Mouse (Mus musculus): Measurements from ENCODE around the gene Nkd2.
A peak's percentile ranks its signal among the peaks of the same experiment; 100 is the strongest.

Nkd2 gene

DNA sequence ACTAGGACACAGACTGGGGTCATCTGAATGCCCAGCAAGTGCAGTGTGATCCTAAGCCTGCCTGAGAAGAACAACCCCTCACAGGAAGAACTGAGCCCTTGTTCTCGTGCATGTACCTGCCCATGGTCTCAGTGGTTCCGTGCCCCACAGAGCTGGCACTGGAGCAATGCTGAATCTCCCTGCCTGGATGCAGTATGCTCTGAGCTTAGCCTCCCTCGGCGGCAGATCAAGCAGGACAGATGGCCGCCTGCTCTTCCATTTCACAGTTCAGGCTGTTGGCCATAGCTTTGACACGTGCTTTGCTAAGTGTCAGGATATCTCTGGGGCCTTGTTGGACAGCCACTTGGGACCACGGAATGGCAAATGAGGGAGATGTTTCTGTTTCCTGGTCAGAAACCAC lies 33.2 kb downstream of the Nkd2 start:
- DNase-seq: no peak

DNA sequence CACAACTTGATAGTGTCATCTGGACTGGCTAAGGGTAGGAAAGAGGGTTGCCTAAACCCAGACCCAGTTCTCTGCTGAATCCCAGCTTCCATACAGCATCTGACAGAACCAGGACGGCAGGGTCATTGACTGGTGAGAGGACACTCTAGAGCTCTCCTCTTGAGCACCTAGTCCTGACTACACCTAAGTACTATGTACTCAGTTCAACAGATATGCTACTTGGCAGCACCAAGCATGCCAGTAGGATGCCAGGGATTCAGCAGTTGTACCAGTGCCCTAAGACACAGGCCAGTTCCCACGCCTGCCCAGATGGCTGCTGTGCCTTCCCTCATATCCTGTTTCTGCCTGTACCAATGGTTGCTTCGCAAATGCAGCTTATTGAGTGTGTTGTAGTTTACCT lies 34.5 kb downstream of the Nkd2 start:
- DNase-seq: no peak

DNA sequence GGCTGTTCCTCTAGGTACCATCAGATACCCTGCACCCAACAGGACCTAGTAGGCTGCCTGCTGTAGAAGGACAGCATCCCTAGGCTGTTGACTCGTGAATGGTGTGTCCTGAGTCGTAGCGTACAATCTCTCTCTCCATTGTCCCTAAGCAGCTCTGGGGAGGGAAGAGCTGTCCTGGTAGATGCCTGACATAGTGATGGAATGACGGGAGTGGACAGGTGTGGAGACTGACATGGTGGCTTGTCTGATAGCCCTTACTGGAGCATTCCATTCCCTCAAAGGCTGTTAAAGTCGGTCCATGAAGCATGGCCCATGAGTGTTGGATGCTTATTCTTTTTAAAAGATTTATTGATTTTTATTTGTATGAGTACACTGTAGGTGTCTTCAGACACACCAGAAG lies 42.5 kb downstream of the Nkd2 start:
- DNase-seq: no peak

DNA sequence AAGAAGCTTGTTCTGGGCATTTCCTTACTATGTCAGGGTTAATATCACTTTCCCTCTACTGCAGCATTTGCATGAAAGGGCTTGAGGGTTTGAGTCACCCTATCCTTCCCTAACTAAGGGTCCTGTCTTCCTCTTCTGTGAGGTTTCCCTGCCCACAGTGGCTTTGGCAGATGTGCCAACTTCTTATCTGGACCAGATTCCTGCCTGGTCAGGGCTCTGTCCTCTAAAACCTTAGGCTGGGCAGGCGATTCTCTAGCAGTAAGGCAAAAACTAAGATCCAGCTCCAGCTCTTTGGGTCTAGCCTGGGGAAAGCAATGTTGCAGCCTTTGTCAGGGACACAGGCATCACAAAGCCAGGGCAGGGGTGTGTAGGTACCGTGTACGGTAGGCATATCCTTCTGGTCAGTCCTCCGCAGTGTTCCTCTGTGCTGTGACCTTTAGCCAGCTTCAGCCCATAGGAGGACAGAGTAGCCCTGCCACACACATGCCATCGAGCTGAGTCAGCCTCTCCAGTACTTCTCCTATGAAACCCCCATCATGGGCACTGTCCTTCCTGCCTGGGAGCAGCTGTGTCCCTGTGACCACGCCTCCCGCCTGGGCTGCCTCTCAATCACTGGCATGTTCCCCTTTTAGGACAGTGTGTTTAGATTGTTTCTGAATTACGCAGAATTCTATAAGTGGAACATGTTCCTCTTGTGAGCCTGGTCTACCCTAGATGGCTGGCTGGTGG lies 43.8 kb downstream of the Nkd2 start:
- peak; percentile 82 for DNase-seq

DNA sequence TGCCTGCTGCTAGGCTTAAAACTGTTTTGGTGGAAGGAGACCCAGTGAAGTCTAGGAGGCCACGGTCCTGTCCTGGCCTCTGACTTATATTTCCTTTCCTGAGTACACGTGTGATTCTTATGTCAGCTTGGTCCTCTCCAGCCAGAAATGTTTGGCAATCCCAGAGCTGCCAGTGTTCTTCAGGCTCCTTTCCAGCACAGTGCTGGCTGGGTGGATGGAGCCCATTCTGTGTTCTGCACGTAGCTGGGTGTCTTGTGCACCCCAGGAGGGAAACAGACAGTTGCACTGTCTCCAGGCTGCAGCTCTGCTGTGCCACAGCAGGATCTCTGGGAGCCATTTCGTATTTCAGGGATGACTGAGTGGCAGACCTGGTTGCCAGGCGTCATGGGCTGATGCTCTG lies 48.3 kb downstream of the Nkd2 start:
- peak; percentile 14 for DNase-seq

DNA sequence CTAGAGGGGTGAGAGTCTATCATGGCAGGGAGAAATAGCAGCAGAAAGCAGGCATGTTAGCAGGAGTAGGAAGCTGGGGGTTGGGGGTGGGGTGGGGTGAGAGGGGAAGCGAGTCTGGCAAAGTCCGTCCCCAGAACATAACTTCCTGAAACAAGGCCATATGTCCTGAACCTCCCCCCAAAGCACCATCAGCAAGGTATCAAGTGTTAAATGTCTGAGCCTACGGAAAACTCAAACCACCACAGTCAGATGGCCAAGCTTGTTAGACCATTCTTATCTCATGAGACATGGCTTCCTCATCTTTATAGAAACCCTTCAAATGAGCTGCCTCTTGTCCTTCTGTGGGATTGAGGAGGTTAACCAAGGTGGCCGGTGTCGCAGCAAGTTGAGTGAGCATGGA lies 54.3 kb downstream of the Nkd2 start:
- DNase-seq: no peak

DNA sequence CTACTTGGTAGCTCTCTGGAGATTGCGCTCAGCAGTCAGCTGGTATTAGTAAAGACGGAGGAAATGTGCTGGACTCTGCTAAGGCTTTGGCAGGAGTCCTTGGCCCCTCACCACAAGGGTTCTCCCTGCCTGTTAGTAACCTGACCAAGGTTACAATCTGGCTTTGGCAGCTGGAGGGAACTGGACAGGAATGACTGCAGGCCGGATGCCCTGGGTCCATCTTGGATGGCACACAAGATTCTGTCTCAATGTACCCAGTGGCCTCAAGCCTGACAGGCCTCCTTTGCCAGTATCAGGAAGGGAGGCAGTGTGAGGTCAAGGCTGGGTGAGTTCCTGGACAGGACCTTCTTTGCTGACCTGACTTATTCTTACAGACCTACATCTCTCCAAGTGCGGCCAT lies 55.3 kb downstream of the Nkd2 start:
- no peak for DNase-seq

DNA sequence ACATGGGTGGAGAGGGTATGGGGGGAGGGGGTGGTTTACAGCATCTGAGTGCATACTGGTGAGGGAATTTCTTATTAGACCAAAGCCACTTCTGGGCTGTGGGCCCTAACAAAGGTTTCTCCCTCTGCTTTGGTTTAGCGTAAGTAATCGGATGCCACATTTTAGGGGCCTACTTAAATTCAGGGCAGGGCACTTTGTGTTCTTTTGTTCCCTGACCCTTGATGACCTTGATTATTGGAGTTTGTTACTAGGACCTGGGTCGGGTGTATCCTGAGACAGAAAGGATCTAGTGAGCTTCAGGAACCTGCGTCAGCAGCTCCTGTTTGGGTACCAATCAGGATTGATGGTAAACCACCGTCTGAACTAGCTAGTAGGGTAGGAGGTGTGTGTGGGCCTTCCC lies 64.9 kb downstream of the Nkd2 start:
- no peak for DNase-seq

DNA sequence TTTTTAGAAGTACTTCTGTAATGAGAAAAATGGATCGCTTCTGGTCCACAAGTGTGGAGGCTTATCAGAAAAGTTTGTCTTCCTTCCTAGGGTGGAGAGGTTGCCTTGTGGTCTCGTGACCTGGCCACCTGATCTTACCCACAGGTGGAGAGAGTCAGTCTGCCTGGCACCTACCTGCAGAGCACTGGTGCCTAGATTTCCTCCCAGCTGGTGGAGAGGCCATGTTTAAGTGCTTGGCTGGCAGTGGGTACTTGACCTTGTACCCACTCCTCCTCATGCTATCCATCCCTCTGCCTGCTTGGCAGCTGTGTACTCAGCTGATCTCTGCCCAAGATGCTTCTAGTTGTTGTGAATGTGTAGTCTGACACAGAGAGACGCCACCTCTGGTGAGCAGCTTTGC lies 69.9 kb downstream of the Nkd2 start:
- DNase-seq: no peak

DNA sequence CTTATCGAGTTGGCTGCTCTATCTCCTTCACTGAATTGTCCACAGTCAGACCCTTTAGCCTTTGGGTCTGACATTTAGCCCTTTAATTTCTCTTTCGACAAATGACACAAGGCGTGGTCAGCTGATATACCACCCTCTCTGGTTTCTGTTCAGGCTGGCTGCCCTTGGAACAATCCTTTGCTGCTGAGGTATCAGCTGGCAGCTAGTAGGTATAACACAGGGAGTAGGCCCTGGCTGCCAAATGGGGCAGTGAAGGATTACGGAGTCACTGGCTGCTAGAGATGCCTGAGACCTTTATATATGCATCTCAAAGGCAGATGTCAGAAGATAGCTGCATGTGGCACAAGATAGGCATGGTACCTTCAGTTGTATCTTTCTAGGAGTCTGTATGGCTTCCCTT lies 71.6 kb downstream of the Nkd2 start:
- no peak for DNase-seq

DNA sequence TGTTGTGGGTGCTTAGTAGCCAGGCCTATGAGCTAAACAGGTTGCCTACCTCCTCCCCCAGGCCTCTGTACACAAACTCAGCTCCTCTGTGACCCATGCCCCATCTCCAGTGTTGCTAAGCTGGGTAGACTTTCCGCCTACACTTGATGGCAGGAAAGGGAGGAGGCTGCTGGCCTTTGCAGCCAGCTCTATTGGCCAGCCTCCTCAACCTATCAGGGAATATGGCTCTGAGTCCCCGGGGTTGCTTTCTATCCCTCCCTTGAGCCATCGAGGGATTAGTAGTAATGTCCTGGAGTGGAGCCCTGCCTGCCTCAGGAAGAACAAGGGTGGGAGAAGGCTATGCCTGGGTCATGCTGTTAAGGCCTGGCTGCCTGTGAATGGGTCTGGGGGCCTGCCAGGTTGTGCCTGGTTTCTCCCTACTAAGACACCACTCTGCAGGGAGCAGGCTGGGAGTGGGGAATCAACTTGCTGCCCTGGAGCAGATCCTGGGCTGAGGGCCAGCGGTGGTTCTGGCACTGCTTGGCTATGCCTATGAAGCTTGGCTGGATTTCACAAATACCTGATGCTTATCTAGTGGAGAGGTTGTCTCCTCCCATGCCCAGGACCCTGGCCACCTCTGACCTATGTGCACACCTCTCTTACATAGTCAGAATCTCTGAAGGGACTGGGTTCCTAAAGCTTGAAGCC lies 73.8 kb downstream of the Nkd2 start:
- peak; percentile 12 for DNase-seq

DNA sequence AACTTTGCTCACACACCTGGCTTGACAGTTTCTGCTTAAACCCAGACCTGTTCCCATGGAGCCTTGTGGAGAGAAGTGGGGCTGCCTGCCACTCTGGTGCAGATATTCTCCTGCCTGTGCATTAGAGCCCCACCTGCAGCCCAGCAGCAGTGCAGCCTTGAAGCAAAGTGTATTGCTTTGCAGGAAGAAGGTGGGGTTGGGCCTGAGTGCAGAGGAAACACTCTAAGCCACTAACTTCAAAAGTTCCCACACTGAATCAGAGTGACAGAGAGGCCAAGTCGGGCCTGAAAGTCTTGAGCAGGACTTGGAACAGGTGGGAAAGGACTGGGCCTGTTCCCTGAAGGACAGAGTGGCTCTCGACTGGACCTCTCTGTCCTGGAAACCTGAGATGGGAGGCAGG lies 74.8 kb downstream of the Nkd2 start:
- no peak for DNase-seq

DNA sequence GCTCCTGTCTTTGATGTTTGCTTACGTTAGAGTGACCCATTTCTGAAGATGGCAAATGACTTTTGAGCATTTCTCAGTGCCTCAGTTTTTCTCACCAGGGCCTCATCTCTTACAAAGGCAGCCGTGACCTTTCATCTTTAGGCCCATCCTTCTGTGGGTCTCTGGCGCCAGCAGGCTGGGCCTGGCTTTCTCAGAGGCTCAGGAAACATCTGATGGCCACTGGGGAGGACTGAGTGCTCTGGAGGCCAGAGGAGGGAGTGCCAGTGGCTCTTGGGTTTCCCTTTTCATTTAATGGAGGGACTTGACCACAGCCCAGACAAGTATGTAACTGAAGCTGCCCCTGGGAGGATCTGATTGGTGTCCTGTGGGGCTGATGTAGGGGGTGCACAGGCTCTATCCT lies 76.3 kb downstream of the Nkd2 start:
- DNase-seq: no peak

DNA sequence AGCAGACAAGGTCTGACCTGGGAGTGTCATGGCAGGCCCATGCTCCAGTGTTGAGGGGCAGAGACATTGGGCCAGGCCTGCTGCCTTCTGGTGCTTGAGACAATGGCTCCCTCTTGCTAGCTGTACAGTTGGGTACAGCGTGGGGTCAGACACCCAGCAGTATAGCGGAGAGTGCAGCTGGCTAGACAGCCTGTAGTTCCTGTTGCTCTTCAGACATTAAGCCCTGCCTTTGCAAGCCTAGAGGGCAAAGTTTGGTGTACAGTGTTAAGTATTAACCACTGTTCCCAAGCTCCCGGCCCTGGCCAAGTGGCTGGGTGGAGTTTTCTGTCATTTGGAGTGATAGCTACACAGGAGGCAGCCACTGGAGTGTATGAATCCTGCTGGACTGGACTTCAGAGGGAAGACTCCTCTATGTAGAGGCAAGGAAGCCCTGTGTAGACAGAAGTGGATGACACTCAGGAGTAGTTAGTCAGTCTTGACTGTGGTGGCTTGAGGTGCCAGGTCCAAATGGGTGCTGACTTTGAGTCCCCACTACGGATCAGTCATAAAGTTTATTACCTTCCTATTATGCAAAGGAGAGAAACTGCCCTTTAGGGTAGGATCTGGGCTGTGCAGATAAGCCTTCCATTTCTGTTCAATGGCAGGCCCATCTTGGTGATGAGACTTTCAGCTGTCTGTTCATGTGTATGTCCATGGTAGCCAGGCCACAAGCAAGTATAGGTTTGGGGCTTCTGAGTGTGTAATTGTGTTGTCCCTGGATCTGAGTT lies 77.3 kb downstream of the Nkd2 start:
- no peak for DNase-seq

Measured in layer of hippocampus, adult 9-11 months (tissue).